Mouse (Mus musculus) cerebellum, adult 2 months (tissue): ENCODE results near the gene Insc.

ENCODE experiments used
- CTCF ChIP-seq: fragments of 200-500 bp; IDR thresholded peaks from 2 replicates; pipeline ENCODE4 v1.5.1; 2011; ENCODE audit warnings: low read depth, mild to moderate bottlenecking, control low read depth, low read length, moderate library complexity, borderline replicate concordance; ENCODE audit not compliant: insufficient read depth
- POLR2A ChIP-seq: fragments of 200-500 bp; IDR thresholded peaks from 2 replicates; pipeline ENCODE4 v1.6.1; 2011; ENCODE audit warnings: low read length, control low read depth, borderline replicate concordance; ENCODE audit not compliant: insufficient read depth

DNA sequence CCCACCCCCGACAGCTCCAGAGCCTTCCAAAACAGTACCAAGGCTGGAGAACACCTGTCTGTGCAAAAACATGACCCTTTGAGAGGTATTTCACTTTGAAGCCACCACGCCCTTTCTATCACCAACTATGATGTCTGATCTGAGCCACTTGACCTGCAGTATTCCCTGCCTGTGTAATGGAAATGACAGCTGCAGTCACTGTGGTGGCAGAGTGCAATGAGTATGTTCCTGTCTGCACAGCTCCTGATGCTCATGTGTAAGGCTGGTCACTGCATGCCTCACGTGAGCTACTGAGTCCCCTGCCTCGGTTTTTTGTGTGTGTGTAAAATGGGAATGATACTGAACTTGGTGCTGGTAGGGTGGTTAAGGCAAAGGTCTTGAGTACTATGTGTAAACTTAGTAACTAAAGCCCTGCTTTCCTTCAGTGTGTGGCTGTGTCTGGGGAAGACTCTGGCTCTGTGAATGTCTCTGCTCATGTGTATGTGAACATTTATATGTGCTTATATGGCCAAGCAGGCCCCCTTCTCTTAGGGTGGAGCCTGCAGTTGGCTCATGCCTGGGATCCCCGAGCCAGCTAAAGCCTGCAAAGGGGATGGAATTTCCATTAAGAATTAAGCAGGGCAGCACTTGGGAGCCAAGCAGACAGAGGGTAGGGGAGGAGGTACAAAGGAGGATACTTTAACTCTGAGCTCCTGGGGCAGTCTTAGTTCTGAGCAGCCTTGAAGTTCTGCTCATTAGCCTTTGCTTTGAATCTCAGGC lies at the start of gene Insc:
- no peak for TF ChIP-seq CTCF
- TF ChIP-seq POLR2A: no peak
